Mouse (Mus musculus): ENCODE measurements at regions not wholly inside any gene's neighbourhood (a gene's known extent, or its start where the extent isn't known, plus 50 kb on each side); places are given as distances from the start of the nearest gene placed in this dataset.
A peak's percentile ranks its signal among the peaks of the same experiment; 100 is the strongest.

DNA sequence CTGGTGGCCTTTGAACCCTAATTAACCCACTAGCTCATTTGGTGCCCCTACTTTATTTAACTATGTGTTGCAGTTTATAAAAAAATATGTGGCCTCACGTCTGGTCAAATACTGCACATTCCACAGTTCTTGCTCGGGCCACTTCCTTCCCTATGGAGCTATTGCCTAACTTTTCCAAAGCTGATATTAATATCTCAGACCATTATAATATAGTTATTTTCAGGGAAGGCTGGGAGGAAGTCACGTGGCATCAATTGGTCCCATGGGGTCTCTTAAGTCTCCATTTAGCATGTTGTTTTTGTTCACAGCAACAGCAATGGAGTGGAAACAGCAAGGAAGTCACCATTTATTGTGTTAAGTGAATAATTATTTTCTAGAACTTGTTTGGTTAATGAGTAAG lies 292.9 kb downstream of the Hlx start:
- Histone ChIP-seq H3K27ac (ENCODE audit: insufficient read depth, low read length) (no peak overlapping the region), H3K4me3 (ENCODE audit: insufficient read depth, low read length) (no peak overlapping the region), H3K4me1 (ENCODE audit: control insufficient read depth, insufficient read depth, low read length) (no peaks in the 10 kb centered on the region)
- TF ChIP-seq CTCF (IDR thresholded peaks at IDR 0.05; ENCODE audit: extremely low read depth, insufficient read depth, low read length) (no peak), POLR2A (IDR thresholded peaks at IDR 0.05; ENCODE audit: extremely low read depth, insufficient read depth, low read length) (no peak)

DNA sequence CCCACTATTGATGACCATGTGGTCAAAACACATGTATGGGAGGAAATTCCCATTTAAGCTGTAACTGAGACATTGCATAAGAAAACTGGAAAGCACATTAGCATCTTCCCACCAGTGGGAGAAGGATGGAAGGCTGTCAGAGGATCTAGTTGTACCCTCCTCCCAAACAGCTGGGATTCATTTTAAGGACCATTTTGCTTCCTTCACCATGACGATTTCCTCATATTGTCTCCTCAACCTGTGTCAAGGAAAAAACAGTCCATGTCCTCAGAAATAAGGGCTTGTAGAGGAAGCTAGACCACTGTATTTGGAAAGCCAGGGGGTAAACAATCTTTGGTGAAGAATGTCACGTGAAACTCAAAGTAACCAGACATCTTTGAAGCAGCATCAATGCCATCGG lies 296.0 kb downstream of the Hlx start:
- no peak for TF ChIP-seq POLR2A (IDR thresholded peaks at IDR 0.05; ENCODE audit: extremely low read depth, insufficient read depth, low read length)
- TF ChIP-seq CTCF (IDR thresholded peaks at IDR 0.05; ENCODE audit: extremely low read depth, insufficient read depth, low read length), result no peak
- H3K4me3 ChIP-seq (ENCODE audit: insufficient read depth, low read length), result no peak overlapping the region
- no peaks in the 10 kb centered on the region for H3K4me1 ChIP-seq (ENCODE audit: control insufficient read depth, insufficient read depth, low read length)
- H3K27ac ChIP-seq (ENCODE audit: insufficient read depth, low read length), result no peak overlapping the region

DNA sequence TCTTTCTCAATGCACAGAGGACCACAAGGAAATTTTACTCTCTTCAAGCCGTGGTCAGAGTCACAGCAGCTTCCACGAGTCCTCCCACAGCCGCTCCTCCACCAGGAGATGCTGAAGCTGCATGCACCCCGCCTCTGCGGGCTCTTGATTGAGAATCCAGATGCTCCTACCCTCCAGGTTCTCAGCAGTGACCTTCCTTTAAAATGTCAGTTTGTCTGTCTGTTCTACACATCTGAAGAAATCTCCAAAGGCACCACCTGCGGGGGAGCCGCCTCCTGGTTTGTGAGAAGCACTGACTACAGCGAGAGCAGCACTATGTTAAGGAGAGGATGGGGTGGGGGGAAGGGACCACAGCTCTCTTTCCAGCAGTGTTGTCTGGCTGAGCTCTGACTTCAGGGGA lies 303.8 kb downstream of the Hlx start:
- Histone ChIP-seq H3K27ac (ENCODE audit: insufficient read depth, low read length) (no peak overlapping the region), H3K4me3 (ENCODE audit: insufficient read depth, low read length) (no peak overlapping the region), H3K4me1 (ENCODE audit: control insufficient read depth, insufficient read depth, low read length) (no peaks in the 10 kb centered on the region)
- TF ChIP-seq POLR2A (IDR thresholded peaks at IDR 0.05; ENCODE audit: extremely low read depth, insufficient read depth, low read length), result no peak
- TF ChIP-seq CTCF (IDR thresholded peaks at IDR 0.05; ENCODE audit: extremely low read depth, insufficient read depth, low read length), result no peak

DNA sequence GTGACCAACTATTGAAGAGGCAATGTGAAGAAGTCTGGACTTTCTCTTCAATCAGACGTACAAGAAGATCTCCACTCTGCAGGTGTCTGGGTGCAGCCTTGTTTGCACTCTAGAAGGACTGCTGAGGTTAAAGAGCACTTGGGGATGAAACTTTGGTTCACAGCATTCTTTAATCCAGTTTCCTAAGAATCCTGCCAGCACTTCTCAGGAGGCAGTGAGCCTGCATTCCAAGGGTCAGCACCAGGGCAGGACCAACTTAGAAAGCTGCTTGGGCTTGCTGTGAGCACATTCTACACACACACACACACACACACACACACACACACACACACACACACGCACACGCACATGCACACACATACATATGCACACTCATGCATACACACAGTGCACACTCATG lies 304.4 kb downstream of the Hlx start:
- H3K4me3 ChIP-seq (ENCODE audit: insufficient read depth, low read length), result no peak overlapping the region
- H3K4me1 ChIP-seq (ENCODE audit: control insufficient read depth, insufficient read depth, low read length), result no peaks in the 10 kb centered on the region
- no peak overlapping the region for H3K27ac ChIP-seq (ENCODE audit: insufficient read depth, low read length)
- TF ChIP-seq POLR2A (IDR thresholded peaks at IDR 0.05; ENCODE audit: extremely low read depth, insufficient read depth, low read length) (no peak), CTCF (IDR thresholded peaks at IDR 0.05; ENCODE audit: extremely low read depth, insufficient read depth, low read length) (no peak)

DNA sequence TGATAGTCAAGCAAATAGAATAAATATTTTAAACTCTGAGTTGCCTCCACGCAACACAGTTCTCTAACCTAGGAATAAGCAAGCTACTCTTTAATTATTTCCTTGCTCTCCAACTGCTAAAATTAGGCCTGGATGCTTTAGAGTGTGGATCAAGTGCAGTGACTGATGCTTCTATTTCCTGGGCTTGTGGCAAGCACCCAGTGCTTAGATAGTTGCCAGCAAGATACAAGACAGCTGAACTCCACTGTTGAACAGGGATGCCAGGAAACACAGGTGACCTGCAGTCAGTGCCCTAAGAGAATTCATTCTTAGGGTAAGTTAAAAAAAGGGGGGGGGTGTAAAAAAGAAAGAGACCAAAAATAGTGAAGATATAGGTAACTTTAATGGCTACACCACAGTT lies 306.7 kb downstream of the Hlx start:
- Histone ChIP-seq H3K4me1 (ENCODE audit: control insufficient read depth, insufficient read depth, low read length) (no peaks in the 10 kb centered on the region), H3K27ac (ENCODE audit: insufficient read depth, low read length) (no peak overlapping the region), H3K4me3 (ENCODE audit: insufficient read depth, low read length) (no peak overlapping the region)
- no peak for TF ChIP-seq CTCF (IDR thresholded peaks at IDR 0.05; ENCODE audit: extremely low read depth, insufficient read depth, low read length)
- TF ChIP-seq POLR2A (IDR thresholded peaks at IDR 0.05; ENCODE audit: extremely low read depth, insufficient read depth, low read length), result no peak

DNA sequence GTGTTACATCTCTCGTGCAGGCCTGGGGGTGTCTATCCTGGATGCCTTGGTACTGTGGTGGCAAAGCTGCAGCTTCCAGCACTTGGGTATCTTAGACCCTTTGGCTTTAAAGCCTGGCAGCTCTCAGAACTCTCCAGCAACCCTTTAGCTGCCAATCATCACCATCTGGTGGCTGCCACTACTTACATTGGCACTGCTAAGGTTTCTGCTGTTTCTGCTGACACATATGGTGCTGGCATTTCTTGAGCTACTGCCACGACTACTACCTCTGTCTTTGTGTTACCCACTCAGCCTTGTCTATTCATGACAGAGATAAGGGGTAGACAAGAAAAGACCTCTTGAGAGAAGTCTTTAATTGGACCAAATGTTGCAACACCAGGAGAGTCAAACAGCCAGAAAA lies 308.4 kb downstream of the Hlx start:
- Histone ChIP-seq H3K4me1 (ENCODE audit: control insufficient read depth, insufficient read depth, low read length) (no peaks in the 10 kb centered on the region), H3K4me3 (ENCODE audit: insufficient read depth, low read length) (no peak overlapping the region), H3K27ac (ENCODE audit: insufficient read depth, low read length) (no peak overlapping the region)
- no peak for TF ChIP-seq CTCF (IDR thresholded peaks at IDR 0.05; ENCODE audit: extremely low read depth, insufficient read depth, low read length)
- no peak for TF ChIP-seq POLR2A (IDR thresholded peaks at IDR 0.05; ENCODE audit: extremely low read depth, insufficient read depth, low read length)

DNA sequence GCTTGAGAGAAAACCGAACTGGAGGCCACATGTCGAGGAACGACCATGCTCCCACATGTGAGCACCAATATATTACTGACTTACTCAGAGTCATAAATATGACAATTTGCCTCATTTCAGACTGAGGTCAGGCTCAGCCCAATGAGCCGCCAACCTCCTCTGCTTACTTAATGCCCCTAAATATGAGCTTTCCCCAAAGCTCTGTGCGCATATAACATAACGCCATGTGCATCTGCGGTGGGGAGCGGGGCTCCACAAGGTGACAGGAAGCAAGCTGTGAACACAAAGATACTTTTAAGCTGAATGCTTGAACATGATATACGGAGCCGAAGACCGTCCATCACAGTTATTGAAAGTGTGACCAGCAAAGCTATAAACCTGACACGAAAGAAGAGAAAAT lies 319.8 kb downstream of the Hlx start:
- Histone ChIP-seq H3K27ac (ENCODE audit: insufficient read depth, low read length) (no peak overlapping the region), H3K4me1 (ENCODE audit: control insufficient read depth, insufficient read depth, low read length) (no peaks in the 10 kb centered on the region), H3K4me3 (ENCODE audit: insufficient read depth, low read length) (no peak overlapping the region)
- TF ChIP-seq CTCF (IDR thresholded peaks at IDR 0.05; ENCODE audit: extremely low read depth, insufficient read depth, low read length) (no peak), POLR2A (IDR thresholded peaks at IDR 0.05; ENCODE audit: extremely low read depth, insufficient read depth, low read length) (no peak)

DNA sequence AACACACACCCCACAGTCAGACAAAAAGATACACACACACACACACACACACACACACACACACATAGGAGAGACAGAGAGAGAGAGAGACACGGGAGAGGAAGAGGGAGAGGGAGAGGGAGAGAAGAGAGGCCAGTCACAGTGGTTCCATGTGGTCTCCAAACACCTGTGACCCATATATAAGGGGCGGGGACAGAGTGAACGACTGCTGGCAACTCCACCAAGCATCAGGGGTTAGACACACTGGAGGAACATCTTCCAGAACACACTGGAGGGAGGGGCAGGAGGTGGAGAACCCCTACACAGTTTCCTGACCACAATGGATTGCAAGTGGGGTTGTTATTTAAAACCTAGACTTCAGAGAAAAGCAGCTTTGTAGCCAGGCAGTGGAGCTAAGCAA lies 321.4 kb downstream of the Hlx start:
- no peak overlapping the region for H3K27ac ChIP-seq (ENCODE audit: insufficient read depth, low read length)
- H3K4me1 ChIP-seq (ENCODE audit: control insufficient read depth, insufficient read depth, low read length), result no peaks in the 10 kb centered on the region
- TF ChIP-seq POLR2A (IDR thresholded peaks at IDR 0.05; ENCODE audit: extremely low read depth, insufficient read depth, low read length), result no peak
- no peak for TF ChIP-seq CTCF (IDR thresholded peaks at IDR 0.05; ENCODE audit: extremely low read depth, insufficient read depth, low read length)
- no peak overlapping the region for H3K4me3 ChIP-seq (ENCODE audit: insufficient read depth, low read length)

DNA sequence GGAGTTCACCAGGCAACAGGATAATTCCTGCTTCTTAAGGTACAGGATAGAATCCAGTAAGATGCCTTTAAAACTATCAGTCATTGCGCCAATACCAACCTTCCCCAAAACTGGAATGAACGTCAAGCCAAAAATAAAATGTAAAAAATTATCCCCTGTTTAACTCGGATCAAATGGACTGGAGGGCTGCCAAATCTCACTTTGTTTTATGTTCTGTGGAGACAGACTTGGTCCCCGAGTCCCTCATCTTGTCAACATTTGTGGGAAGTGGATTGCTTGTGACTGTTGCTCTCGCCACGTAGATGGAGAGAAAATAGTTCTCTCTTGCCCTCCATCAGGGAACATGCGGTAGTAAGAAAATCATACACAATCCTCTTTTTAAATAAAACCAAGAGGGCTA lies 322.4 kb downstream of the Hlx start:
- no peak for TF ChIP-seq POLR2A (IDR thresholded peaks at IDR 0.05; ENCODE audit: extremely low read depth, insufficient read depth, low read length)
- no peak for TF ChIP-seq CTCF (IDR thresholded peaks at IDR 0.05; ENCODE audit: extremely low read depth, insufficient read depth, low read length)
- Histone ChIP-seq H3K4me3 (ENCODE audit: insufficient read depth, low read length) (no peak overlapping the region), H3K4me1 (ENCODE audit: control insufficient read depth, insufficient read depth, low read length) (no peaks in the 10 kb centered on the region), H3K27ac (ENCODE audit: insufficient read depth, low read length) (no peak overlapping the region)

DNA sequence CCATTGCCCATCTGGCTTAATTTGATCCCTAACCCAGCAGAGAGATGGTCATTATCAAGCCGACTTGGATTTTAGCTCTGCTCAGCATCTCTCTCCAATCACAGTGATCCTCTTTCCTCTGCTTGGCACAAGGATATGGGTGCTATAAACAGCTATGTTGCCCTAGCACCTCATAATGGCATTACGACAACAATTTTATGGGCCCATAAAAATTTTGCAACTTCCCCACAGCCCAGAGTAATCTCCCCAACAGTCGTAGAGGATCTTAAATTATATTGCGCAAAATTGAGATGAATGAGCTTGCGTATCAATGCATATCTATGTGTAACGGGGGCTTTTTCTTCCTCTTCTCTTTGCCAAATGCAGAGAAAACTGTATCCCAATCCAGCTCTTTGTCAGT lies 329.4 kb downstream of the Hlx start:
- Histone ChIP-seq H3K27ac (ENCODE audit: insufficient read depth, low read length) (no peak overlapping the region), H3K4me1 (ENCODE audit: control insufficient read depth, insufficient read depth, low read length) (no peaks in the 10 kb centered on the region), H3K4me3 (ENCODE audit: insufficient read depth, low read length) (no peak overlapping the region)
- TF ChIP-seq CTCF (IDR thresholded peaks at IDR 0.05; ENCODE audit: extremely low read depth, insufficient read depth, low read length), result no peak
- TF ChIP-seq POLR2A (IDR thresholded peaks at IDR 0.05; ENCODE audit: extremely low read depth, insufficient read depth, low read length), result no peak

DNA sequence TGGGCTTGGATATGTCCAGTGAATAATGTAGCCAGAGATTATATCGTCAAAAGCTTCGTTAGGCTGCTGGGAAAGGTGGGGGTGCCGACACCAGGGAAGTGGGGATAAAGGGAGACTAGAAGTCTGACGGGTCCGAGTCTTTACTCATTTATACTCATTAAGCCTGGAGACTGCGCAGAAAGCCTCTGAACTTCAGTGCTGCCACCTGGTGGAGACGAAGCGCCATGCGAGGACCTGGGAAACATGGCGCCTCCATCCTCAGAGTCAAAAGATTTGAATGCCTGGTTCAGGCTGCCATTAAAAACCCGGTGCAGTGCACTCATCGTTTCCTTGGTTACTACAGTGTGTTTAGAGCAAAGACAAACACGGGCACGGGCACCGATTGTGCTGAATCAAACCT lies 337.2 kb downstream of the Hlx start:
- Histone ChIP-seq H3K27ac (ENCODE audit: insufficient read depth, low read length) (no peak overlapping the region), H3K4me3 (ENCODE audit: insufficient read depth, low read length) (no peak overlapping the region), H3K4me1 (ENCODE audit: control insufficient read depth, insufficient read depth, low read length) (no peaks in the 10 kb centered on the region)
- TF ChIP-seq CTCF (IDR thresholded peaks at IDR 0.05; ENCODE audit: extremely low read depth, insufficient read depth, low read length), result peak; percentile 54
- no peak for TF ChIP-seq POLR2A (IDR thresholded peaks at IDR 0.05; ENCODE audit: extremely low read depth, insufficient read depth, low read length)

Data from cortical plate, adult 2 months (tissue).